Mouse (Mus musculus): Measurements from ENCODE around the gene Ttc7b. TPM values are rescaled to one million over a fixed set of nuclear protein-coding genes. Genes with fewer than 3 reads are reported as not detected.

The Ttc7b gene
- polyA plus RNA-seq, 1 experiment, result 149 TPM

DNA sequence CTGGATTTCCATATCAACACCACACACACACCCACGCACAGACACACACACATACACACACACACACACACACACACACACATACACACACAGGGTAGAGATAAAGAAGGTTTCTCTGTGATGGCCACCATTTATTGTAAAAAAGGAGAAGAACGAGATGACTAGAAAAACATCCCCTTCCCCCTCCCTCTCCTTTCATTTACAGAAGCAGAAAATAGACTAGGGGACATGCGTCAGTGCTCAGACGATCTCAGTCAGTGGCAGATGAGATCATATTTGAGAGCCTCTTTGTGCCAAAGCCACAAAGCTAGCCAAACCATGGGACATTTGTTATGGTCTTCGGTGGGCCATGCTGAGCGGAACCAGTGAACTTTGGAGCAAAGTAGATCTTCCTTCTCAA, 75.4 kb downstream of the Ttc7b start:
- H3K27ac ChIP-seq (ENCODE audit: insufficient read depth, low read length), result no peak overlapping the region
- TF ChIP-seq CTCF (IDR thresholded peaks at IDR 0.05; ENCODE audit: borderline replicate concordance, insufficient read depth, low read depth, low read length) (no peak), POLR2A (IDR thresholded peaks at IDR 0.05; ENCODE audit: borderline replicate concordance, insufficient read depth, low read length) (no peak)
- 42% methylated on average over 6 of the region's 6 CpGs for WGBS
- peak in 1 of 2 experiments; percentile 18 for DNase-seq
- H3K27me3 ChIP-seq (ENCODE audit: control insufficient read depth, insufficient read depth, low read length), result no peaks in the 10 kb centered on the region
- H3K4me1 ChIP-seq (ENCODE audit: control insufficient read depth, insufficient read depth, low read length), result peaks cover 15% of the 10 kb centered on the region
- H3K4me3 ChIP-seq (replicated peaks; ENCODE audit: insufficient read depth, low read depth, low read length), result no peak overlapping the region

DNA sequence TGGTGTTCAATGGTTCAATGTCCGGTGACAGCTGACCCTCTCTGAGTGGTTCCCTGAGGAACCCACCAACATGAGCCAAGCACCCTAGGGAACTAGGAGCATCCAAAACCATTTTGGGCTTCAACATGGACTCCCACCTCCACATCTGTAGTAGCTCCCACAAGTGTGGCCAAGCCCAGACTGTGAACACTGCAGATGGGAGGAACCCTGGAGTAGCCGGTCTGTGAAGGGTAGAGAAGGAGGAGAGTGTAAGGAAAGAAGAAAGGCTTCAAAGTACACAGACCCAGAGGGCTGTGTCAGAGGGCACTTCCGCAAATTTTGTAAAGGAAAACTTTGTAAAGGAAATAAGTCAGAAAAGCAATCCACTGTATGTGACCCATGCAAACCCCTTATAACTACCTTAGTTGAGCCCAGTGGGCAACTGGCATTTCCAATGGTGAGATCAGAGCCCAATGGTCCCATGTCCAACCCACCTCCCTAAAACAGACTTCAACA, 75.9 kb downstream of the Ttc7b start:
- Histone ChIP-seq H3K4me3 (replicated peaks; ENCODE audit: insufficient read depth, low read depth, low read length) (no peak overlapping the region), H3K4me1 (ENCODE audit: control insufficient read depth, insufficient read depth, low read length) (peaks cover 15% of the 10 kb centered on the region), H3K27ac (ENCODE audit: insufficient read depth, low read length) (no peak overlapping the region), H3K27me3 (ENCODE audit: control insufficient read depth, insufficient read depth, low read length) (no peaks in the 10 kb centered on the region)
- 97% methylated on average over 3 of the region's 3 CpGs for WGBS
- no peak for DNase-seq
- TF ChIP-seq POLR2A (IDR thresholded peaks at IDR 0.05; ENCODE audit: borderline replicate concordance, insufficient read depth, low read length), result no peak
- no peak for TF ChIP-seq CTCF (IDR thresholded peaks at IDR 0.05; ENCODE audit: borderline replicate concordance, insufficient read depth, low read depth, low read length)

DNA sequence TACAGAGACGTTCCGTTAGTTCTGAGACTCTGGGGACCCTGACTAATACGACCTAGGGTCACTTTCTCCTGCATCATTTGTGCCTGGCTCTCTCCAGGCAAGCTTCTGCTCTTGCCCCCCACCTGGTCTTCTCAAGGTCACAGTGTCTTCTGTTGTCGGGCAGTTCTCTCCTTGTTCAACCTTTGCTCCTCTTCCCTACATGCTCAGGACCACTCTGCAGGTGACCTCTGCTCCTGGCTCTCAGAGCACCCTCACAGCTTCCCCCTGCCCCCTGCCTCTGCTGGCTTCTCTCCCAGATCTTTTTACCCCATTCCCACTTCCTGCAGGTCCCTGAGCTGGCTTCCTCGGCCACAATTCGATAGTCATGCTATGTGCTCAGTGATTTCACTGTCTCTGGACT, 77.2 kb downstream of the Ttc7b start:
- no peak for TF ChIP-seq CTCF (IDR thresholded peaks at IDR 0.05; ENCODE audit: borderline replicate concordance, insufficient read depth, low read depth, low read length)
- TF ChIP-seq POLR2A (IDR thresholded peaks at IDR 0.05; ENCODE audit: borderline replicate concordance, insufficient read depth, low read length), result no peak
- 66% methylated on average over 6 of the region's 6 CpGs for WGBS
- no peak for DNase-seq
- H3K27me3 ChIP-seq (ENCODE audit: control insufficient read depth, insufficient read depth, low read length), result no peaks in the 10 kb centered on the region
- H3K4me1 ChIP-seq (ENCODE audit: control insufficient read depth, insufficient read depth, low read length), result peaks cover 15% of the 10 kb centered on the region
- no peak overlapping the region for H3K4me3 ChIP-seq (replicated peaks; ENCODE audit: insufficient read depth, low read depth, low read length)
- H3K27ac ChIP-seq (ENCODE audit: insufficient read depth, low read length), result no peak overlapping the region

DNA sequence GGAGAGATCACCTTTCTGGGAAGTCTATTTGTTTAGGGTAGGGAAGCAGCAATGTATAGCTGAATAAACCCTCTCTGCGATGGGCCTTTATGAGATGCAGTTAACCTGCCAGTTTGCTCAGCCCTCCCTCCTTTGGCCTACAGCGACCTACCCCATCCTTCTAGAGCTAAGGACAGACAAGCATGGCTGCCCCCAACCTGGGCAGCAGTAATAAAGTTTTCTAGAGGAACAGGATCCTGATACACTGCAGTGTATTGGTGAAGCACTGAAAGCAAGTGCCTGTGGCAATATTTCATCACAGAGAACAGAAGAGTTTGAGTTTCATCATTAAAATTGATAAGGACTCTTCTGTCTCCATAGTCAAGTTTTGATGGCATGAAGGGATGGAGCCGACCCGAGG, 79.0 kb downstream of the Ttc7b start:
- H3K27me3 ChIP-seq (ENCODE audit: control insufficient read depth, insufficient read depth, low read length), result no peaks in the 10 kb centered on the region
- no peak overlapping the region for H3K4me3 ChIP-seq (replicated peaks; ENCODE audit: insufficient read depth, low read depth, low read length)
- WGBS, result 90% methylated on average over 4 of the region's 4 CpGs
- DNase-seq, result no peak
- H3K4me1 ChIP-seq (ENCODE audit: control insufficient read depth, insufficient read depth, low read length), result peaks cover 6% of the 10 kb centered on the region; the same call in 1 of the 2 replicates
- no peak for TF ChIP-seq CTCF (IDR thresholded peaks at IDR 0.05; ENCODE audit: borderline replicate concordance, insufficient read depth, low read depth, low read length)
- no peak for TF ChIP-seq POLR2A (IDR thresholded peaks at IDR 0.05; ENCODE audit: borderline replicate concordance, insufficient read depth, low read length)
- no peak overlapping the region for H3K27ac ChIP-seq (ENCODE audit: insufficient read depth, low read length)

DNA sequence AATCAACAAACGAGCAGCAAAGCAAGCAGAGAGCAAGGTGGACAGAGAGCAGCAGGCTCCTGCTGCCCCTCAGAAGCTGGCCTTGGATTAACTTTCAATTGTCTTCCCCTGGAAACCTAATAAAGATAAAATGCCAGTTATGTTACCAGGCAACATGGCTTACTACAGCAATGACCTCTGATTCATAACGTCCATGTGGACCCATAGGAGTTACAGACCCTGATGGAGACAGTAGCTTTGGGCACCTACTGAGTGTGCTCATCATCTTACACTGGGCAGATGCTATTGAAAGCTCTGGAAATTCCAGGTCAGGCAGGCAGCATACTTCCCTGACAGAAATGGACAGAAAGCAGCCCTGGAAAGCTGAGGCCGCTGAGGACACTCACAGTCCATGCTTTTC, 80.7 kb downstream of the Ttc7b start:
- Histone ChIP-seq H3K27me3 (ENCODE audit: control insufficient read depth, insufficient read depth, low read length) (no peaks in the 10 kb centered on the region), H3K4me3 (replicated peaks; ENCODE audit: insufficient read depth, low read depth, low read length) (no peak overlapping the region), H3K27ac (ENCODE audit: insufficient read depth, low read length) (no peak overlapping the region), H3K4me1 (ENCODE audit: control insufficient read depth, insufficient read depth, low read length) (peaks cover 6% of the 10 kb centered on the region; the same call in 1 of the 2 replicates)
- no peak for DNase-seq
- 67% methylated on average over 3 of the region's 3 CpGs for WGBS
- TF ChIP-seq CTCF (IDR thresholded peaks at IDR 0.05; ENCODE audit: borderline replicate concordance, insufficient read depth, low read depth, low read length) (no peak), POLR2A (IDR thresholded peaks at IDR 0.05; ENCODE audit: borderline replicate concordance, insufficient read depth, low read length) (no peak)

DNA sequence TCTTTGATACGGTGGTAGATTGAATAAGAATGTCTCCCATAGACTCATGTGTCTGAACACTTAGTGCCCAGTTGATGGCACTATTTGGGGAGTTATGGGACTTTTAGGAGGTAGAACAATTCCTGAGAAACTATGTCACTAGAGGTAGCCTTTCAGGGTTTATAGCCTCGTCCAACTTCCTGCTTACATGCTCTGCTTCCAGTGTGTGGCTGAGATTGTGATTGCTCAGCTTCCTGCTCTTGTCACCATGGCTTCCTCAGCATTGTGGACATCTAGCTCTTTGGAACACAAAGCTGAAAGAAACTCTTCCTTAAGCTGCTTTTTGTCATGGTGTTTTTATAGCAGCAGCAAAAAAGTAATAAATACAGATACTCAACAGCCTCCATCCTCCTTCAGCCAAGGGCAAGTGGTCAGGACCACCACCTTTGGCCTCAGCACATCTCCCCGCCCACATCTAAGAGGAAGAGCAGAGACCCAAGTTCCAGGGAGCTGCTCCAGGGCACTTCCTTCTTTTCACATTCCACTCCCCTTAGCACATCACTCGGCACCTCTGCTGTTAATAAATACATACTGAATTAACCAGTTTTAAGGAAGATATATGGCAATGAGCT, 81.4 kb downstream of the Ttc7b start:
- no peaks in the 10 kb centered on the region for H3K27me3 ChIP-seq (ENCODE audit: control insufficient read depth, insufficient read depth, low read length)
- H3K27ac ChIP-seq (ENCODE audit: insufficient read depth, low read length), result no peak overlapping the region
- peaks cover 6% of the 10 kb centered on the region; the same call in 1 of the 2 replicates for H3K4me1 ChIP-seq (ENCODE audit: control insufficient read depth, insufficient read depth, low read length)
- no peak for DNase-seq
- TF ChIP-seq POLR2A (IDR thresholded peaks at IDR 0.05; ENCODE audit: borderline replicate concordance, insufficient read depth, low read length), result no peak
- TF ChIP-seq CTCF (IDR thresholded peaks at IDR 0.05; ENCODE audit: borderline replicate concordance, insufficient read depth, low read depth, low read length), result no peak
- H3K4me3 ChIP-seq (replicated peaks; ENCODE audit: insufficient read depth, low read depth, low read length), result no peak overlapping the region
- 86% methylated on average over 4 of the region's 4 CpGs for WGBS

DNA sequence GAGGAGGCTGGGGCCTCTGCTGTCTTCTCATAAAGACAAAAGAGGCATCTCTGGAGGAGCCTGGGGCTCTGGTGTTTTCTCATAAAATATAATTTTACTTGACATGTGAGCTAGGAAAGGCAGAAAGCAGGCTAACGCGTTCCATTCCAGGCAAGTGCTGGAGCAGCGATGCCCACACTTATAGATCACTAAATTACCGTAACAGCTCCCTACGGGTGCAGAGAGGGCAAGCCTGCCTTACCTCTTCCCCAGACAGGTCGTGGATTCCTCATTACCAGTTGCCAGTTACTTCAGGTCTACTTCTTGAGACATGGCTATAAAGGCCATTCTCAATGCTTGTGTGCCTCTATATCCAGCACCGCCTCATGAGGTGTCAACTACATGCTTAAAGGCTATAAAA, 82.1 kb downstream of the Ttc7b start:
- TF ChIP-seq CTCF (IDR thresholded peaks at IDR 0.05; ENCODE audit: borderline replicate concordance, insufficient read depth, low read depth, low read length) (no peak), POLR2A (IDR thresholded peaks at IDR 0.05; ENCODE audit: borderline replicate concordance, insufficient read depth, low read length) (no peak)
- 76% methylated on average over 7 of the region's 7 CpGs for WGBS
- Histone ChIP-seq H3K4me1 (ENCODE audit: control insufficient read depth, insufficient read depth, low read length) (peaks cover 6% of the 10 kb centered on the region; the same call in 1 of the 2 replicates), H3K27ac (ENCODE audit: insufficient read depth, low read length) (no peak overlapping the region), H3K27me3 (ENCODE audit: control insufficient read depth, insufficient read depth, low read length) (no peaks in the 10 kb centered on the region), H3K4me3 (replicated peaks; ENCODE audit: insufficient read depth, low read depth, low read length) (no peak overlapping the region)
- no peak for DNase-seq

DNA sequence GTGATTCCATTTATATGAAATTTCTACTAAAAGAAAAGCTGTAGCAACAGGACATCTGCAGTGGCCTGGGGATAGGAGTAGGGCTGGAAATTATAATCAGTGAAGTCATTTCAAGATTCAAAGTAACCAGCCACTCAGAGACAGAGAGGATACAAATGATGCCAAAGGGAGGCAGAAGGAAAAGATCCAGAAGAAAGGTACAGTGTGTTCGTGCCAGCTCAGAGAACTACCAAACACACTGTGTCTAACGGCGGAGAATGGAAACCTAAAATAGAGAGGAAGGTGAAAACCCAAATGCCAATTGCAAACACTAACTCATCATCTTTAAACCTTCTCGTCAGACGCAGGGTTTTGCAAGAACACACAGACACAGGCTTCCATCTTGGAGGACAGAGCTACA, 82.8 kb downstream of the Ttc7b start:
- H3K27ac ChIP-seq (ENCODE audit: insufficient read depth, low read length), result no peak overlapping the region
- no peak for DNase-seq
- TF ChIP-seq CTCF (IDR thresholded peaks at IDR 0.05; ENCODE audit: borderline replicate concordance, insufficient read depth, low read depth, low read length), result no peak
- no peak for TF ChIP-seq POLR2A (IDR thresholded peaks at IDR 0.05; ENCODE audit: borderline replicate concordance, insufficient read depth, low read length)
- no peak overlapping the region for H3K4me3 ChIP-seq (replicated peaks; ENCODE audit: insufficient read depth, low read depth, low read length)
- H3K27me3 ChIP-seq (ENCODE audit: control insufficient read depth, insufficient read depth, low read length), result no peaks in the 10 kb centered on the region
- 68% methylated on average over 5 of the region's 5 CpGs for WGBS
- H3K4me1 ChIP-seq (ENCODE audit: control insufficient read depth, insufficient read depth, low read length), result peaks cover 6% of the 10 kb centered on the region; the same call in 1 of the 2 replicates

Data from cerebellum, adult 2 months (tissue).